Mouse (Mus musculus): ENCODE measurements around the gene Pdxp. TPM values are rescaled to one million over a fixed set of nuclear protein-coding genes. Genes with fewer than 3 reads are reported as not detected.
"Not testable (repeated sequence)": the region's sequence is repeated elsewhere in the genome, so short reads cannot be mapped to it uniquely, and the experiment has no call there.

The Pdxp gene
- polyA plus RNA-seq, 1 experiment = 33.1 TPM

DNA sequence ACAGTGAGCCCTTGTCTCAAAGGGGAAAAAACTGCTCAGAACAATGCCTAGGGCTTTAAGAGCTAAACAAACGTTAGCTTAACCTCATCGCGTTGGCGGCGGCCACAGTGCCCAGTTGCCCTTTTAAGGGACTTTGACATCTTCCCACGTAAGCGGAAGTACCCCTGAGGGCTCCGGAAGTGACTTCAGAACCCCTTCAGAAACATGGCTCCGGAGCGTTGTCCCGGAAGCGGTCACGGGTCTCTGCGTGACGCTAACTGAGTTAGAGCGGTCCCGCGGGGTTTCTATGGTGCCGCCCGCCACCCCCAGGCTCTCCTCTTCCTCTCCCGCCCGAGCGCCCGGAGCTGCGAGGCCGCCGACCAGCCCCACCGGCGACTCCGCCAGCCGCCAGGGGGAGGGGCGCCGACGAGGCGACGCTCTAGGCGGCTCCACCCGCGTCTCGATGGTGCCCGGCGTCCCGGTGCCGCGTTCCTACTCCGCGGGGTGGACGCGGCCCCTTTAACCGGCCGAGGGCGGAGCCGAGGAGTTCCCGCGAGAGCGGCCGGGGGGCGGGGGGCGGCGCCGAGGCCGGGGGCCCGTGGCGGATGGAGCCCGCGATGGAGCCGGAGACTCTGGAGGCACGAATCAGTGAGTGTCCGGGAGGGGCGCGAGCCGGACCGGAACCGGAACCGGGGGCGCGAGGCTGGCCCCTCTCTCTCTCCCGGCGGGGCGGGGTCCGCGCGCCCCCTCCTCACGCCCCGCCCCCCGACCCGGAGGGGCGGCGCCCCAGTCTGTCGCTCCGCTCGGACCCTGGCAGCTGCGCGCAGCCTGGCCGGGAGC is 36.5 kb upstream of the Pdxp start, which contains the start of gene Gga1:
Gene Gga1, plus strand, starts transcription at position 200 of the 819 bp plus-strand sequence.
- Histone ChIP-seq H3ac (ENCODE audit: control insufficient read depth, insufficient read length) (peak within 1 kb of the TSS; percentile 43), H3K27me3 (ENCODE audit: control insufficient read depth, insufficient read depth, insufficient read length) (no peaks in the 10 kb centered on the region), H3K4me2 (ENCODE audit: low read depth) (peak within 1 kb of the TSS; percentile 99), H3K4me3 (peak within 1 kb of the TSS; percentile 68), H3K79me2 (ENCODE audit: control insufficient read depth, insufficient read depth) (peaks cover 9% of the 10 kb centered on the region), H3K36me3 (ENCODE audit: control insufficient read depth, insufficient read depth) (no peaks in the 10 kb centered on the region)
- TF ChIP-seq REST (IDR thresholded peaks at IDR 0.05; ENCODE audit: insufficient read depth, insufficient read length) (no peak), POLR2A (IDR thresholded peaks at IDR 0.05; ENCODE audit: insufficient read length, low read depth) (peak; percentile 93), MYOD1 (IDR thresholded peaks at IDR 0.05; ENCODE audit: control insufficient read depth in 1 of 3, insufficient read length in 2 of 3, low read depth in 2 of 3) (peak in 1 of 3 experiments; percentile 69), E2F4 (IDR thresholded peaks at IDR 0.05; ENCODE audit: insufficient read depth) (no peak), MYOG (IDR thresholded peaks at IDR 0.05; ENCODE audit: control insufficient read depth in 1 of 3, insufficient read depth in 1 of 3, insufficient read length in 2 of 3, low read depth in 2 of 3) (peak in 2 of 3 experiments; percentile 7 to 43), SRF (IDR thresholded peaks at IDR 0.05; ENCODE audit: control insufficient read depth, insufficient read length, low read depth) (peak; percentile 100), POLR2AphosphoS2 (IDR thresholded peaks at IDR 0.05; ENCODE audit: insufficient read length, low read depth) (peak; percentile 80)

- Histone ChIP-seq H3K36me3 (ENCODE audit: control insufficient read depth, insufficient read depth) (peaks cover 1% of the 10 kb centered on the region), H3ac (ENCODE audit: control insufficient read depth, insufficient read length) (peak overlapping the region; percentile 43), H3K79me2 (ENCODE audit: control insufficient read depth, insufficient read depth) (peaks cover 9% of the 10 kb centered on the region), H3K27me3 (ENCODE audit: control insufficient read depth, insufficient read depth, insufficient read length) (no peaks in the 10 kb centered on the region), H3K4me3 (peak overlapping the region; percentile 68), H3K4me2 (ENCODE audit: low read depth) (peak overlapping the region; percentile 99)
- no peak for TF ChIP-seq E2F4 (IDR thresholded peaks at IDR 0.05; ENCODE audit: insufficient read depth)
- TF ChIP-seq USF1 (IDR thresholded peaks at IDR 0.05; ENCODE audit: low read depth) = no peak
- TF ChIP-seq REST (IDR thresholded peaks at IDR 0.05; ENCODE audit: insufficient read depth, insufficient read length) = no peak
- no peak for TF ChIP-seq TCF12 (IDR thresholded peaks at IDR 0.05; ENCODE audit: insufficient read depth, poor library complexity, severe bottlenecking)
- TF ChIP-seq CEBPB (IDR thresholded peaks at IDR 0.05; ENCODE audit: insufficient read depth, poor library complexity, severe bottlenecking) = no peak
- TF ChIP-seq MAX (IDR thresholded peaks at IDR 0.05; ENCODE audit: low read depth) = no peak
- TF ChIP-seq MYOD1 (IDR thresholded peaks at IDR 0.05; ENCODE audit: control insufficient read depth in 1 of 3, insufficient read length in 2 of 3, low read depth in 2 of 3) = no peak
- TF ChIP-seq MYOG (IDR thresholded peaks at IDR 0.05; ENCODE audit: control insufficient read depth in 1 of 3, insufficient read depth in 1 of 3, insufficient read length in 2 of 3, low read depth in 2 of 3) = no peak
- no peak for TF ChIP-seq TCF3 (IDR thresholded peaks at IDR 0.05; ENCODE audit: insufficient read length, low read depth)
- TF ChIP-seq SRF (IDR thresholded peaks at IDR 0.05; ENCODE audit: control insufficient read depth, insufficient read length, low read depth) = no peak
- no peak for TF ChIP-seq POLR2AphosphoS2 (IDR thresholded peaks at IDR 0.05; ENCODE audit: insufficient read length, low read depth)
- no peak for TF ChIP-seq POLR2A (IDR thresholded peaks at IDR 0.05; ENCODE audit: insufficient read length, low read depth)
These were observed 35.8 kb upstream of the Pdxp start for GRCm38 (mm10) chr15:78877810-78878390.

GRCm38 (mm10) chr15:78878792-78879516 is 34.8 kb upstream of the Pdxp start:
- not testable (repeated sequence) for H3K79me2 ChIP-seq (ENCODE audit: control insufficient read depth, insufficient read depth); H3K27me3 ChIP-seq (ENCODE audit: control insufficient read depth, insufficient read depth, insufficient read length); H3ac ChIP-seq (ENCODE audit: control insufficient read depth, insufficient read length)
- Histone ChIP-seq H3K36me3 (ENCODE audit: control insufficient read depth, insufficient read depth) (peaks cover 12% of the 10 kb centered on the region), H3K4me3 (peak overlapping the region; percentile 68), H3K4me2 (ENCODE audit: low read depth) (peak overlapping the region; percentile 99)

DNA sequence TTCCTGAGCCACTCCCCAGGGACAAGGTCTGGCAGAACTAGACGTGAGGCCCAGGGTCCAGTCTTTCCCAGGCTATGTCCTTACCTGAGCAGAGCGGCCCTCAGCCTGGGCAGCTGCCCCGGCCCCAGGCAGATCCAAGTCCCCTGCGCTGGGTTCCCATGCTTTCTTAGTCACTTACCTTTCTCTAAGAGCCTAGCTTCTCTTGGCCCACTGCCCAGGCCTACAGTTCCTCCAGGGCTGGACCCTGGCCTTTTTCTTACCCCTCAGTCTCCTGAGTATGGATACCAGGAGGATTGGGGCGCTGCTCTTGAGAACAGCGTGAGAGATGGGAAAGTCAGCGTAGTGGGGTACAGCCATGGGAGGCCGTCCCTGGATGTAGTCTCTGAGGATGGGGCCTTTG is 33.3 kb upstream of the Pdxp start:
- Histone ChIP-seq H3K27me3 (ENCODE audit: control insufficient read depth, insufficient read depth, insufficient read length) (no peaks in the 10 kb centered on the region), H3K79me2 (ENCODE audit: control insufficient read depth, insufficient read depth) (peaks cover 9% of the 10 kb centered on the region), H3K36me3 (ENCODE audit: control insufficient read depth, insufficient read depth) (peaks cover 24% of the 10 kb centered on the region), H3K4me2 (ENCODE audit: low read depth) (no peak overlapping the region), H3K4me3 (no peak overlapping the region), H3ac (ENCODE audit: control insufficient read depth, insufficient read length) (no peak overlapping the region)
- TF ChIP-seq TCF12 (IDR thresholded peaks at IDR 0.05; ENCODE audit: insufficient read depth, poor library complexity, severe bottlenecking) = no peak
- TF ChIP-seq MYOD1 (IDR thresholded peaks at IDR 0.05; ENCODE audit: control insufficient read depth in 1 of 3, insufficient read length in 2 of 3, low read depth in 2 of 3) = no peak
- no peak for TF ChIP-seq E2F4 (IDR thresholded peaks at IDR 0.05; ENCODE audit: insufficient read depth)
- no peak for TF ChIP-seq POLR2AphosphoS2 (IDR thresholded peaks at IDR 0.05; ENCODE audit: insufficient read length, low read depth)
- no peak for TF ChIP-seq CEBPB (IDR thresholded peaks at IDR 0.05; ENCODE audit: insufficient read depth, poor library complexity, severe bottlenecking)
- TF ChIP-seq POLR2A (IDR thresholded peaks at IDR 0.05; ENCODE audit: insufficient read length, low read depth) = no peak

DNA sequence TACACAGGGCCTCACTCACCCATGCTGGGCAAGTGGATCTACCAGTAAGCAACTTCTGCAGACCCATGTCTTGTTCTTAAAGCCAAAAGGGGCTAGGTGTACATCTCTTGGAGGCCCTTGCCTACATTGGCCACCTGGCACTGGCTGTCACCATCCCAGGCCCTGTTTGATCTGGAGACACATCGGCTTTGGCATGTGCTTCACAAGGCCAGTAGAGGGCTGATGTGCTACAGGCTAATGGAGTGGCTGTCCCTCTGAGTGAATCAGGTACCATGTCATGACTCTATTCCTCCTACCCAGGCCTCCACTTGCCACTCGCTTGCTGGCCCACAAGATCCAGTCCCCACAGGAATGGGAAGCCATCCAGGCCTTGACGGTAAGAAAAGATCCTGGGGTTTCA is 31.9 kb upstream of the Pdxp start:
- Histone ChIP-seq H3K79me2 (ENCODE audit: control insufficient read depth, insufficient read depth) (peaks cover 9% of the 10 kb centered on the region), H3K4me2 (ENCODE audit: low read depth) (no peak overlapping the region), H3K27me3 (ENCODE audit: control insufficient read depth, insufficient read depth, insufficient read length) (no peaks in the 10 kb centered on the region), H3ac (ENCODE audit: control insufficient read depth, insufficient read length) (no peak overlapping the region), H3K36me3 (ENCODE audit: control insufficient read depth, insufficient read depth) (peaks cover 29% of the 10 kb centered on the region), H3K4me3 (no peak overlapping the region)
- TF ChIP-seq REST (IDR thresholded peaks at IDR 0.05; ENCODE audit: insufficient read depth, insufficient read length) (no peak), POLR2AphosphoS2 (IDR thresholded peaks at IDR 0.05; ENCODE audit: insufficient read length, low read depth) (no peak), SRF (IDR thresholded peaks at IDR 0.05; ENCODE audit: control insufficient read depth, insufficient read length, low read depth) (no peak), MAX (IDR thresholded peaks at IDR 0.05; ENCODE audit: low read depth) (no peak), MYOG (IDR thresholded peaks at IDR 0.05; ENCODE audit: control insufficient read depth in 1 of 3, insufficient read depth in 1 of 3, insufficient read length in 2 of 3, low read depth in 2 of 3) (no peak), CEBPB (IDR thresholded peaks at IDR 0.05; ENCODE audit: insufficient read depth, poor library complexity, severe bottlenecking) (no peak), POLR2A (IDR thresholded peaks at IDR 0.05; ENCODE audit: insufficient read length, low read depth) (no peak), TCF12 (IDR thresholded peaks at IDR 0.05; ENCODE audit: insufficient read depth, poor library complexity, severe bottlenecking) (no peak), MYOD1 (IDR thresholded peaks at IDR 0.05; ENCODE audit: control insufficient read depth in 1 of 3, insufficient read length in 2 of 3, low read depth in 2 of 3) (no peak), E2F4 (IDR thresholded peaks at IDR 0.05; ENCODE audit: insufficient read depth) (no peak), USF1 (IDR thresholded peaks at IDR 0.05; ENCODE audit: low read depth) (no peak), TCF3 (IDR thresholded peaks at IDR 0.05; ENCODE audit: insufficient read length, low read depth) (no peak)
